Mouse (Mus musculus): ENCODE measurements at regions not wholly inside any gene's neighbourhood (a gene's known extent, or its start where the extent isn't known, plus 50 kb on each side); places are given as distances from the start of the nearest gene placed in this dataset.

DNA sequence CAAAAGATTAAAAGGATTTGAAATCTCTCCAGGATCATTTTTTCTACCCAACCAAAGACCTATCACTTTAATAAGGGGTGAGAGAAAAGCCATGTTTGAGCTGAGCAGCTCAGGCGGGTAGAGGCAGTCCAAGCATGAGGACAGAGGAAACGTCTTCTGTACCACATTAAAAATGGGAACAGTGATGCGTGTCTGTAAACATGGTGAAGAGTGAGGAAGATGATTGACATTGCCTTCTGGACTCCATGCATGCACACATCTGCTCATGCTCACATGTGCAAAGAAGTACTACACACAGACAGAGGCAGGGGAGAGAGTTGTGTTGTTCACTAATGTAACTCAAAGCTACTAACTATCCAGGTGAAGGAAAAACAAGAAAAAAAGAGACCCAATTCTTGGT is 243.4 kb upstream of the Htr2a start:
- DNase-seq, result no peak

DNA sequence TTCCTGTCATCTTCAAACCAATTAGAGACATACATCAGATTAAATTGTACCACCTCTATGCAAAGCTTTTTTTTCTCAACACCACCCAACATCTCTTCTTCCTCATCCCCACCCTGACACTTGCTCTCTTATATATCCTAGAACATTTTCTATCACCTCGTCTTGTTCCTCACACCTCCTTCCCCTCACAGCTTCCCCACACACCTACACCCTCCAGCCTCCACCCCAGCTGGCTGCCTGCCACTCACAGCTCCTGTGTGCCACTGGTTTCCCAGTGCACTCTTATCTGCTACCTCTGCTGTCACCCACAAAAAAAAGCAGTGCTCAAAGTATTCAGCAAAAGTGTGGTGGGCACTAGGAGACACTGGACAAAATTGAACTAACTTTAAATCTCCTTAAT is 231.2 kb upstream of the Htr2a start:
- DNase-seq, result no peak

- no peak for DNase-seq
Measured at GRCm38 (mm10) chr14:74428226-74428625, 212.4 kb upstream of the Htr2a start.

GRCm38 (mm10) chr14:74464027-74464682 is 176.5 kb upstream of the Htr2a start:
- peak in 1 of 2 experiments; percentile 1 for DNase-seq

- no peak for DNase-seq
Measured at GRCm38 (mm10) chr14:74495504-74495903, 145.1 kb upstream of the Htr2a start.

GRCm38 (mm10) chr14:74511521-74511920 is 129.1 kb upstream of the Htr2a start:
- DNase-seq, result peak in 1 of 2 experiments; percentile 26

GRCm38 (mm10) chr14:74516451-74516850 is 124.2 kb upstream of the Htr2a start:
- no peak for DNase-seq

DNA sequence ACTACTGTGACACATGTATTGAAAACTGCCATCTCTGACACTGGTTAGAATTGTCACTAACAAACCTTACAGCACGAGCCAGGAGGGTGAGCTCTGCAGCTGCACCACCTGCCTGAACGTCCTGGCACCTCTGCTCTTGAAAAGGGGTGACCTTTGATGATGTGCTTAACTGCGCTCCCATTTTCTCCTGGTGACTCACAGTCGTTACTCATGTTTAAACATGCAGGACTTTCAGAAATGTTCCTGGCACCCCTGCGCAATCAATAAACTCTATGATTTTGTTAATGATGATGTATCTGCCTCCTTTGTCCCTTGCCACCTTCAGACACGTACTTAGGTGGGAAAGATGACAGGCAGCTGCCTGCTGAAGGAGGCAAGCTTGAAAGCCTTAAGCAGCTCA is 121.1 kb upstream of the Htr2a start:
- DNase-seq, result no peak

DNA sequence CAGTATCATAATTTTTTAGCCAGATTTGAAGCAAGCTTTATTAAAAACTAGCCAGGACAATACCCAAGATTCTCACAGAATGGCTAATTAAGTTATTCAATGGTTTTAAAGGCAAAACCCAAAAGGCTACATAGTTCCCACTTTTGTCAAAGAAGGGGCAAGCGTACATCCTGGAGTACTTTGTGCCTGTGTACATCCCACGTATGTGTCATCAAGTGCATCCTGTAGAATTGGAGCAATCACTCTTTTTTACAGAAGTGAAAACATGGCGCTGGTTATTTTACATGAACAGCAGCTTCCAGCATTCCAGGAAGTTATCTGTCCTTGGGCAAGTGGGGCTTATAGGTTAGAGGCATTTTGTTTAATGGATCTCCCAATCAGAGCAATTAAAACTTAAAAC is 119.0 kb upstream of the Htr2a start:
- DNase-seq, result no peak

GRCm38 (mm10) chr14:74527246-74527645 is 113.4 kb upstream of the Htr2a start:
- peak in 1 of 2 experiments; percentile 13 for DNase-seq

DNA sequence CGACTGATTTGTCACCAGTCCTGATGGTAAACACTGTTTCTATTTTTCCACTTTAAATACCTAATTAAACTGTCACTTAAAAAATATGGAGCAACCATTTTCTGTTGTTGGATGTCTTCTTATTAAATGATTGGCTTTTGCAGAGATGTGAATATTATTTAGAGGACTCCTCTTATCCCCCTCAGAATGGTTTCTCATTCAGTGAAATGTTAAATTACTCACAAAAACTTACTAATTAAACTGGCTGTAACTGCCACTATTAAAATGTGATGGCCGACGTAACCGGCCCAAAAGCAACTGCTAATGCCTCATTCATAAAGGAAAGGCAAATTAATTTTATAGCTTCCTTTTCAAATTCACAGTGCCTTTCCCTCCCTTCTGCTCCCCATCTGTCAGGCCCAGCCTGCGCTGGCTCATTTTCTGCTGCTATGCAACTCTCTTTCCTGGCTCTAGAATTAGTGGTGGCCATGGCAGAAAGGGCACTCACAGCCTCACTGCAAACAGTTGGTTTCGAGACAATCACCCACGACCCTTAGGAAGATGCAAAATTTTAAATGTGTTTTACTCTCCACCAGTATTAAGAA is 111.2 kb upstream of the Htr2a start:
- no peak for DNase-seq

- DNase-seq, result no peak
Measured at GRCm38 (mm10) chr14:74538187-74538586, 102.5 kb upstream of the Htr2a start.

DNA sequence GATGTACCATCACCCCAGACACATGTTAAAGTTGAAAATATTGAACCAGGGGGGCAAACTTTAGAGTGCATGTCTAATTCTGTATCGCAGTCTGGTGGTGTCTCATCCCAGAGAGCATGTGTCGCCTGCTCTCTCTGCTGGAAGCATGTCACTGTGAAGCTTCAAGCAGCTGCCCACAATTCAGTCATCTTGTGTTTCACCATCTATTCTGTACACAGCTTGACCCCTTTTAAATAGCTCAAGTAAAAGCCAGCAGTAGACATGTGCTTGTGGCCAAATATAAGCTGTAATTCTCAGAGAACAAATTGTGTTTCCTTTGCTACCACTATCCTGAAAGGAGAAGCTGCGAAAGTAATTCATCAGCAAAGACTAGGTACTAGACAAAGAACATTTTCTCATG is 96.6 kb upstream of the Htr2a start:
- DNase-seq, result no peak

- DNase-seq, result no peak
Measured at GRCm38 (mm10) chr14:74551091-74551490, 89.5 kb upstream of the Htr2a start.

DNA sequence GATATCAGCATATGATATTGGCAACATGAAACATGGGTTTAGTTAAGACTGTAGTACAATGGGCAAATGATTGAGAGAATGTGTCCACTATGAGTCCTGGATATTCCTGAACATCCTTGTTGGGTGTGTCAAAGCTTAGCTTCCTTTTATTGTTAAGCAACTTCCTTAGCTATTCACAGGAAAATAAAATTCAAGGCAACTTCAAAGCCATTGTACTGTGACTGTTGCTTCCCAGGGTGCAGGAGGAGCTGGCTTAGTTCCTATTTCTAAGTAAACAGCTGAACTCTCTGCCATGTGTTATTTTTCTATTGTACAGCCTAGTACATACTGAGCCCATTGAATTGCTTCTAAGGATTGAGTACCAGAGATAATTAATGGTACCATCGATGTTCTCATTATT is 87.0 kb upstream of the Htr2a start:
- DNase-seq, result no peak

GRCm38 (mm10) chr14:74558359-74558758 is 82.3 kb upstream of the Htr2a start:
- no peak for DNase-seq

All from kidney, postnatal 25 days (tissue).